Mouse (Mus musculus) intestine, embryonic 14.5 days (tissue): ENCODE measurements at regions not wholly inside any gene's neighbourhood (a gene's known extent, or its start where the extent isn't known, plus 50 kb on each side); places are given as distances from the start of the nearest gene placed in this dataset.
"Not testable (repeated sequence)": the region's sequence is repeated elsewhere in the genome, so short reads cannot be mapped to it uniquely, and the experiment has no call there.

ENCODE experiments used
- ATAC-seq: fragments of 200-750 bp; cut with Nextera tagmentation; replicated peaks from 2 replicates; pipeline ENCODE4 v1.8.0; 2017; ENCODE audit warnings: low read depth, moderate number of reproducible peaks, moderate TSS enrichment, moderate library complexity; ENCODE audit not compliant: low FRiP score, low TSS enrichment
- DNase-seq: peaks from one replicate; pipeline ENCODE4 v3.0.0-alpha.2; 2018; ENCODE audit warnings: low spot score
- H3K27ac ChIP-seq: fragments of 300-500 bp; sonication (generic); 2 replicates; pipeline ENCODE4 v1.5.1; 2014; ENCODE audit warnings: low read depth, mild to moderate bottlenecking, control low read depth
- H3K27me3 ChIP-seq: fragments of 300-500 bp; sonication (generic); replicated peaks from 2 replicates; pipeline ENCODE4 v1.6.1; 2014; ENCODE audit warnings: low read length, control low read depth; ENCODE audit not compliant: control insufficient read depth, insufficient read depth
- H3K36me3 ChIP-seq: fragments of 300-500 bp; sonication (generic); 2 replicates; pipeline ENCODE4 v1.6.1; 2014; ENCODE audit warnings: low read length, control low read depth; ENCODE audit not compliant: control insufficient read depth, insufficient read depth
- H3K4me1 ChIP-seq: fragments of 300-500 bp; sonication (generic); replicated peaks from 2 replicates; pipeline ENCODE4 v1.6.1; 2014; ENCODE audit warnings: low read length, control low read depth, mixed read lengths; ENCODE audit not compliant: control insufficient read depth, insufficient read depth
- H3K4me2 ChIP-seq: fragments of 300-500 bp; sonication (generic); 2 replicates; pipeline ENCODE4 v1.6.1; 2014; ENCODE audit warnings: low read length
- H3K4me3 ChIP-seq: fragments of 300-500 bp; sonication (generic); 2 replicates; pipeline ENCODE4 v1.5.1; 2014; ENCODE audit warnings: low read depth, low read length, control low read depth, mixed read lengths
- H3K9ac ChIP-seq: fragments of 300-500 bp; sonication (generic); 2 replicates; pipeline ENCODE4 v1.6.1; 2014; ENCODE audit warnings: mild to moderate bottlenecking, low read length
- H3K9me3 ChIP-seq: fragments of 300-500 bp; sonication (generic); 2 replicates; pipeline ENCODE4 v1.6.1; 2016; ENCODE audit warnings: low read length, control low read depth; ENCODE audit not compliant: control insufficient read depth
- WGBS: fragments of 180-500 bp; shearing (Covaris S2); extraction: QIAGEN DNeasy Blood & Tissue Kit; methylation state at CpG from one replicate; pipeline ENCODE4 v1.1.7; 2014; 5-methylcytosine and 5-hydroxymethylcytosine counted together

GRCm38 (mm10) chr8:103643621-103644020 is 457.8 kb upstream of the Cdh5 start:
- Histone ChIP-seq H3K4me2 (no peak overlapping the region), H3K9ac (no peak overlapping the region), H3K36me3 (no peaks in the 10 kb centered on the region), H3K4me1 (no peaks in the 10 kb centered on the region), H3K9me3 (no peaks in the 10 kb centered on the region), H3K4me3 (no peak overlapping the region), H3K27me3 (no peaks in the 10 kb centered on the region), H3K27ac (no peak overlapping the region)
- ATAC-seq, result no peak
- DNase-seq, result no peak
- WGBS, result 94% methylated on average over 2 of the region's 2 CpGs

GRCm38 (mm10) chr8:103644106-103644505 is 457.3 kb upstream of the Cdh5 start:
- DNase-seq (no peak), ATAC-seq (no peak)
- 68% methylated on average over 6 of the region's 6 CpGs for WGBS

GRCm38 (mm10) chr8:103644845-103645244 is 456.6 kb upstream of the Cdh5 start:
- Histone ChIP-seq H3K9me3 (no peaks in the 10 kb centered on the region), H3K4me3 (no peak overlapping the region), H3K27me3 (no peaks in the 10 kb centered on the region), H3K36me3 (no peaks in the 10 kb centered on the region), H3K27ac (no peak overlapping the region), H3K4me1 (no peaks in the 10 kb centered on the region), H3K9ac (no peak overlapping the region), H3K4me2 (no peak overlapping the region)
- ATAC-seq (no peak), DNase-seq (no peak)
- 74% methylated on average over 3 of the region's 3 CpGs for WGBS

More at GRCm38 (mm10) chr8:103644106-103644505, 457.3 kb upstream of the Cdh5 start:
- no peak overlapping the region for H3K9ac ChIP-seq
- no peaks in the 10 kb centered on the region for H3K9me3 ChIP-seq
- no peaks in the 10 kb centered on the region for H3K27me3 ChIP-seq
- no peak overlapping the region for H3K27ac ChIP-seq
- H3K4me3 ChIP-seq, result no peak overlapping the region
- no peak overlapping the region for H3K4me2 ChIP-seq
- H3K36me3 ChIP-seq, result no peaks in the 10 kb centered on the region
- H3K4me1 ChIP-seq, result no peaks in the 10 kb centered on the region

GRCm38 (mm10) chr8:103664796-103665195 is 436.6 kb upstream of the Cdh5 start:
- DNase-seq (no peak), ATAC-seq (no peak)
- Histone ChIP-seq H3K9ac (no peak overlapping the region), H3K4me3 (no peak overlapping the region), H3K4me1 (no peaks in the 10 kb centered on the region), H3K9me3 (no peaks in the 10 kb centered on the region), H3K27me3 (no peaks in the 10 kb centered on the region), H3K4me2 (no peak overlapping the region), H3K36me3 (no peaks in the 10 kb centered on the region), H3K27ac (no peak overlapping the region)
- WGBS, result 93% methylated on average over 1 of the region's 1 CpGs

GRCm38 (mm10) chr8:103686233-103686632 is 415.2 kb upstream of the Cdh5 start:
- ATAC-seq, H3K36me3 ChIP-seq, H3K9me3 ChIP-seq, H3K4me3 ChIP-seq, H3K9ac ChIP-seq, H3K4me2 ChIP-seq, H3K4me1 ChIP-seq, H3K27me3 ChIP-seq, DNase-seq, H3K27ac ChIP-seq: not testable (repeated sequence)
- WGBS, result 90% methylated on average over 5 of the region's 5 CpGs

- WGBS, result 86% methylated on average over 1 of the region's 1 CpGs
- Histone ChIP-seq H3K9me3 (no peaks in the 10 kb centered on the region), H3K27me3 (no peaks in the 10 kb centered on the region), H3K4me1 (no peaks in the 10 kb centered on the region), H3K36me3 (no peaks in the 10 kb centered on the region), H3K9ac (no peak overlapping the region), H3K4me3 (no peak overlapping the region), H3K27ac (no peak overlapping the region), H3K4me2 (no peak overlapping the region)
- ATAC-seq (no peak), DNase-seq (no peak)
These were observed 411.0 kb upstream of the Cdh5 start for GRCm38 (mm10) chr8:103690438-103690837.

- Histone ChIP-seq H3K27me3 (no peaks in the 10 kb centered on the region), H3K4me1 (no peaks in the 10 kb centered on the region), H3K9me3 (0 out of 2 replicates have a peak, but pooled peaks cover 4% of the 10 kb centered on the region), H3K9ac (no peak overlapping the region), H3K27ac (no peak overlapping the region), H3K4me3 (no peak overlapping the region), H3K4me2 (no peak overlapping the region), H3K36me3 (no peaks in the 10 kb centered on the region)
- no peak for ATAC-seq
- WGBS, result 91% methylated on average over 8 of the region's 8 CpGs
- no peak for DNase-seq
These were observed 407.9 kb upstream of the Cdh5 start for GRCm38 (mm10) chr8:103693531-103693930.

- Histone ChIP-seq H3K9ac (no peak overlapping the region), H3K4me2 (no peak overlapping the region), H3K4me3 (no peak overlapping the region), H3K27ac (no peak overlapping the region), H3K9me3 (0 out of 2 replicates have a peak, but pooled peaks cover 4% of the 10 kb centered on the region), H3K36me3 (no peaks in the 10 kb centered on the region), H3K27me3 (no peaks in the 10 kb centered on the region), H3K4me1 (no peaks in the 10 kb centered on the region)
- ATAC-seq (no peak), DNase-seq (no peak)
- WGBS, result 69% methylated on average over 7 of the region's 7 CpGs
These were observed 407.0 kb upstream of the Cdh5 start for GRCm38 (mm10) chr8:103694331-103694891.

- 90% methylated on average over 1 of the region's 1 CpGs for WGBS
- DNase-seq, result no peak
- 0 out of 2 replicates have a peak, but pooled peaks cover 4% of the 10 kb centered on the region for H3K9me3 ChIP-seq
- no peak overlapping the region for H3K4me3 ChIP-seq
- H3K9ac ChIP-seq, result no peak overlapping the region
- no peaks in the 10 kb centered on the region for H3K36me3 ChIP-seq
- H3K27ac ChIP-seq, result no peak overlapping the region
- H3K4me2 ChIP-seq, result no peak overlapping the region
- ATAC-seq, result no peak
- no peaks in the 10 kb centered on the region for H3K4me1 ChIP-seq
- no peaks in the 10 kb centered on the region for H3K27me3 ChIP-seq
These were observed 402.4 kb upstream of the Cdh5 start for GRCm38 (mm10) chr8:103699016-103699520.
